Mouse (Mus musculus) gastrocnemius, postnatal 14 days (tissue): ENCODE results near the gene 4921501E09Rik. TPM values are rescaled to one million over a fixed set of nuclear protein-coding genes. Genes with fewer than 3 reads are reported as not detected.
"Not testable (repeated sequence)": the region's sequence is repeated elsewhere in the genome, so short reads cannot be mapped to it uniquely, and the experiment has no call there.

Source experiments
- DNase-seq: peaks from one replicate; pipeline ENCODE4 v3.0.0; 2021; ENCODE audit warnings: mixed read lengths
- intact Hi-C: fragments of 180-260 bp; cut with DNase I; formaldehyde crosslinking; loops from one replicate; pipeline ENCODE4 v1.15.1; 2025; ENCODE audit warnings: low total_unique reads
- long read RNA-seq, 2 experiments: library from polyadenylated mRNA; stranded (forward); transcript quantifications; one replicate each; pipeline ENCODE4 v2.0.0; 2021
- total RNA-seq, 2 experiments: library from RNA; stranded (reverse); gene quantifications; 2 replicates each; pipeline ENCODE4 v1.2.3; 2021

4921501E09Rik gene
- total RNA-seq: not detected
- long read RNA-seq, experiment 1: 0 reads
- long read RNA-seq, experiment 2: 0 reads

DNA sequence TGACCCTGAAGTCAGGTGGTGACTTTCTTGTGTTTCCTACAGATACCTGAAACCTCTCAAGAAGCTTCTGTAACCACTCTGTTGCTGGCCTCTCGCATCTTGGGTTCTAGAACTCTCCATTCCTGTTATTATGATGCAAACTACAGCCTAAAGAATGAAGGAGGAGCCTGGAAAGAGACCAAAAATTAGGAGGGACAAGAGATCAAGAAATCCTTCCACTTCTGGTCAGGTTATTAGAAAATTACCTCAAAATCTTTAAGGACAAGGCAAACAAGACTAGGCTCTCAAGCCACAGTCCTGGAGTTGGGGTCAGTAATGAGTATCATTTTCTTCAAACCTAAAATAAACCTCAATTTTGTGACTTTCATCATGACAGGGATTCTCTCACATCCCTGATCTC, at the start of gene 4921501E09Rik:
TSS of gene 4921501E09Rik (minus strand) at position 101 of the 400 bp plus-strand sequence.
- DNase-seq: no peak
- intact Hi-C loops: no loop called here

DNA sequence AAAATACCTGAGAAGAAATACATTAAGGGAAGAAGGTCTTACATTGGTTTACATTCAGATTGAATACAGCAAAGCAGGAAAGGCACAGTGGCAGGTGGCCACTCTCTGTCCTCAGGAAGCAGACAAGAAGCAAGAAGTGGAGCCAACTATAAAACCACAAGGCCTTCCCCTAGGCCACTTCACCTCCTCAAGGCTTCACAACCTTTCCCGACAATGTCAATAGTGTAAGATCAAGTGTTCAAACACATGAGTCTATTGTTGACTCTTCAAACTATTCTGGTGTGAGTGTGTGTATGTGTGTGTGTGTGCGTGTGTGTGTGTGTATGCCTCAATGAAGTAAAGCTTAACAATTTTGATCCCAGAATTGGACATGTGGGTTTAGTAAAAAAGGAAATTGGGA, 29.5 kb upstream of the 4921501E09Rik start:
- DNase-seq: no peak
- intact Hi-C loops: no loop called here

DNA sequence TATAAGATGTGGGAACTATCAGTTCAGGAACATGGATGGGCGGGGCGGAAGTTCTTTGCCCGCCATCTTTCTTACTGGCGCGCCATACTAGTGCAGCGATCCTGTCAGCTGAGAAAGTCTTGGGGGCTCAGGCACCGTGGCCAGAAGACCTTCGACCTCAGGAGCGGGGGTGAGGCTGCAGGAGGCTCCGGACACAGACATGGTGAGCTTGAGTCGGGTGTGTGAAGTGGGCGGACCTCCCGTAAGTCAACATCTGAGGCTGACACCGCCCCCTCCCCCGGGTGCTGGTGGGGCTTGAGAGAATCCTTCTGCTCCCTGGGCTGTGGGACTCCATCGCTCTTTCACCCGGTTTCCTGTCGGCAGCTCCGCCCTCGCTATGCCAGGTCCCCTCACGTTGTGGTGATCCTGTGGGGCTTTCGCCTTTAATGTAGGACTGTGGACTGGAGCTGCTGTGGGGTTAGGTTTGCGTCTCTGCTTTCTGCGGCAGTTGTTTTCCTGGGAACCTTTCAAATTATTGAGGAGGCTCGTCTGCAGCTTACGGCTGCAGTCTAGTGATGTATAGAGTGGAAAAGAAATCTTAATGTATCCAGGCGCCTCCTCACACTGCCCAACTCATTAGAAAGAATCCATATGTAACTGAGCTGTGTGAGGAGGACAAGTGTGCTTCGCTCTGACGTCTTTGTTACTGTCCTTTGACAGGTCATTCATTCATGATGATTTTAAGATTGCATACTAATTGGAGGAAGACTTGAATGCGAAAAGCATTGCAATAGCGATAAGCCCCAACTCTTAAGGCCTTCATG, 24.7 kb upstream of the 4921501E09Rik start:
- intact Hi-C loops: no loop called here
- DNase-seq: peak; percentile 71

DNA sequence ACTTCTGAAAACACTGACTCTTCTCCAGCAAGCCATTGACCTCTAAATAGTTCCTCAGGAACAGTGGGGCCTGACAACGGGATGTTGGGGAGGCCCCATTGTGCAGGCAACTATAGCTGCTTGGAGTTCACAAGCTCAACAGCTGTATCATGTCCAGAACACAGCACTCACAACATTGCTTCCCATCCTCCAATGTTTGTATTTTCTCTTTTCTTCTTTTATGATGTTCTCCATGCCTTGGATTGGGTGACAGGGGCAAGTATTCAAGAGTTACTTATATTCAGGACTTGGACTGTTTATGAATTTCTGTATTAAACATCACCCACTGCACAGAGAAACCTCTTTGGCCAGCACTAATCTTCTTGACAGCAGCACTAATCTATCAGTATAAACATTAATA, 23.8 kb upstream of the 4921501E09Rik start:
- DNase-seq: no peak
- intact Hi-C loops: no loop called here

DNA sequence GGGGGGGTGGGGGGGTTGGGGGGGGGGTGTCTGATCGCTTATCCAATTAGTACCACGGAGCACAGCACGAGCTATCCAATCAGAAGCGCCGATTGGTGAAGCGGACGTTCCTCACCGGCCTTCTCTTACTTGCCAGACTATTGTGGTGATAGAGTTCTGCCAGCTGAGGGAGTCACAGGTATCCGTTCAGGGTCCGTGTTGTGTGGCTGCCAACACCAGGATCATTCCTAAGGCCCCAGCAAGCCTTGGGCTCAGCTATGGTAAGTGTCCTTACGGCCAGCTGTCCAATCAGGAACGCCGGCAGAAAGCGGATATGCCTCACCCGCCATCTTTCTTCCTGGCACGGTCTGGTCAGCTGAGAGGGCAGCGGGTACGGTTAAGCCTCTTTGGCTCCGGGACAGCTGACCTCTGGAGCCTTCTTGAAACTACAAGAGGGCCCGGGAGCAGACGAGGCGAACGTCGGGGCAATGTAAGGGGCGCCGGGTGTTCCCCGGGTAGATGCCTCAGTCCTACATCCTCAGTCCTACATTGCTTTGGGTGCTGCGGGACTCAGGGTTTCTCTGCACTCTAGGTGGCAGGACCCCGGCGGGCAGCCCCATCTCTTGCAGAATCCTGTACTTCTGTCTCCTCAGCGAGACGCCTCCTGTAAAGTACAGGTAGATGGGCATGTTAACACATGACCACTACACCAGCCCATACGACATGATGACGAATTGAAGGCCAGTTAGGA, 21.5 kb upstream of the 4921501E09Rik start, which contains the start of gene Zfp563:
TSS of gene Zfp563 (plus strand) at position 91 of the 730 bp plus-strand sequence.
- intact Hi-C loops: no loop called here

DNA sequence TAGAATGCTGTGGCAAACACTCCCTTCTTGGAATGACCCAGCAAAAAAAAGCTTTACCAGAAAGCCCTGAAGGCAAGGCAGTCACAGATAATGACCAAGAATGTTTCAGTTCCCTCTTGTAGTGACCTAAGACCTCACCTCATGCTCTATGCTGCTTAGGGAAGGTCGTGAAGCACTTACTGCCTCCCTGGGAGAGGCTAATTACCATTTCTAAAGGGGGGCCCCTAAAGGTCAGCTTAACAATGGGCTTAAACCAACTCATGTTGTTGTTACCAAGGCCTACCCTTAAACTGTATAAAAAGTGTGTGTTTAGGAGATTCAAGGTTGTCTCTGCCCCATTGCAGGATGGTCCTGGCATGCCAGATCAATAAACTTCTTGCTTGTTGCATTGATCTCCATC, 4.9 kb downstream of the 4921501E09Rik start:
- intact Hi-C loops: no loop called here
- no peak for DNase-seq

More for the DNA sequence above, 21.5 kb upstream of the 4921501E09Rik start, which contains the start of gene Zfp563:
- peak; percentile 95 for DNase-seq

DNA sequence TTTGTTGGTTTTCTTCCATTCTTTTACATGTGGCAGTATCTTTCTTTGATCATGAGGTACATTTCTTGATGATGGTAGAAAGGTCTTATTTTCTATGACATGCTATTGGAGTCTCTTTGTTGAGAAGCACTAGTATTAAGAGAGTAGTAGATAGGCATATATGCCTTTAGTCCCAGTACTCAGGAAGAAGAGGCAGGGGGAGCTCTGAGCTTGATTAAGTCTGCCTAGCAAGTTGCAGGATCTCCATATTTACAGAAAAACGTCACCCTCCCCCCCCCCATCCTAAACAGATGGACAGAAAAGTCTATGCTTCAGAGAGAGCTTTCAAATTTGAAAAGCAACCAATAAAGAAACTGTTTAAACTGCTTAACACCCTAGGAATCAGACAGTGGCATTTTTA, 9.1 kb downstream of the 4921501E09Rik start:
- intact Hi-C loops: no loop called here
- DNase-seq: no peak

DNA sequence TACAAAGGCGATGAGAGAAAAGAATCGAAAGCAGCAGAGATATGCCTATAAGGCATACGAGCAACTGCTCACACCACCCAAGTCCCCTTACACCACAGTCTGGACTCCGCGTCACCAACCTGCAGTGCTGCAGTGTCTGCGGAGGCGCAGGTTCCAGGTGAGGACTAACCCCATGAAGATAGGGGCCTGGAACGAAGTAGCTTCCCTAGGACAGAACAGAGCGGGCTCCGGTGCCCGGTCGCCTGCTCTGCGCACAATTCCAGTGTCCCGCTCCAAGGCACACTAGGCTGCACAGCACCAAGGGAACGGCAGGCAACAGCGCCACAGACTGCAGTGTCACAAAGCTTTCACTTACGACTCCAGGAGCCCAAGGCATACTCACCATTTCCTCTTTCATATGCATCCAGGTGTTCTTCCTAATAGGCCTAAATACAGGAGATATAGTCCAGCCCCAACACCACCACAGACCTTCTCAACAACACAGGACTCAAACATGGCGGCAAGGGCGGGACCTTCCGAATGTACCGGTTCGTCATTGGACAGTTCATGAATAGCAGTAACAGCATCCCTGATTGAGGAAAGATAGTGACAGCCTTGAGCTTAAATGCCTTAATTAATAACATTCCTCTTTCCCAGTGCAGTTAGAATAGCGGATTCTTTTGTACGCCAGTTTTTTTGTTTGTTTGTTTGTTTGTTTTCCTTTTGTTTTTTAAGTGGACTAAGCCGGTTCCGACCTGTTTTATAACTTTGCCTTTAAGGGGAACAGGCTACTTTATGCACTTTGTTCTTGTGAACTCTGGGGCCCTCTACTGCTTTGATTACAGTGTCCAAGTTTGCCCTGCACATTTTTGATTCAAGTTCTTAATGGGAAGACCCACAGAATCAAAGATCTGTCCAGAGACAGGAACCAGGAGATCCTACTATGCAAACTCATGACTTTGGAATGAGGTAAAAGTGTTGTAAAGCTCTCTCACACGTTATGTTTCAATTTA, 34.7 kb downstream of the 4921501E09Rik start, which contains the start of gene Zfp763:
TSS of gene Zfp763 (minus strand) at position 503 of the 992 bp plus-strand sequence.
- DNase-seq: peak; percentile 71
- intact Hi-C loops: no loop called here

DNA sequence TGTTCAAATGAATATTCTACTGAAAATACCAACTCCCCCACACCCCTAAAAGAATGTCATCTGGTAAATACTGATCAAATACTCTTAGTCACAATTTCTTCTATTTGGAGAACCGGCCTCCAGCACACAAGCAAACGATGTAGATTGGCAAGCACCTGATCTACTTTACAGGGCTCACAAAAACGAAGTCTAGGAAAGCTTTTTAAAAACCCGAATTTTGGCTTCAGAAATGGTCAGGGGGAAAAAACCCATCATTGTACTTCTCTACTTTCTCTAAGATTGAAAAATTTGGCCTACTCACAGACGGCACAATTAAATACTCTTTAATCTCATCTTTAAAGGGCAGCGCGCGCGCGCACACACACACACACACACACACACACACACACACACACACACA, 35.5 kb downstream of the 4921501E09Rik start:
- no peak for DNase-seq
- intact Hi-C loops: no loop called here

DNA sequence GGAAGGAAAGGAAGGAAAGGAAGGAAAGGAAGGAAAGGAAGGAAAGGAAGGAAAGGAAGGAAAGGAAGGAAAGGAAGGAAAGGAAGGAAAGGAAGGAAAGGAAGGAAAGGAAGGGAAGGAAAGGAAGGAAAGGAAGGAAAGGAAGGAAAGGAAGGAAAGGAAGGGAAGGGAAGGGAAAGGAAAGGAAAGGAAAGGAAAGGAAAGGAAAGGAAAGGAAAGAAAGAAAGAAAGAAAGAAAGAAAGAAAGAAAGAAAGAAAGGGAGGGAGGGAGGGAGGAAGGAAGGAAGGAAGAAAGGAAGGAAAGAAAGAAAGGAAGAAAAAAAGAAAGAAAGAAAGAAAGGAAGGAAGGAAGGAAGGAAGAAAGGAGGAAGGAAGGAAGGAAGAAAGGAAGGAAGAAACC, 47.4 kb downstream of the 4921501E09Rik start:
- DNase-seq, intact Hi-C loops: not testable (repeated sequence)

Other genes starting within 250 kb of the 4921501E09Rik start
- 1 to 10 TPM; 6.3 to 7.7 TPM for gene Zfp799, start 237.8 kb downstream of the 4921501E09Rik start, total RNA-seq
- 1 to 10 TPM; 6.2 TPM for gene Zfp870, start 176.4 kb downstream of the 4921501E09Rik start, total RNA-seq
- under 1 TPM in 1 of 2 experiments, not detected in 1; 0.33 TPM for gene Cyp4f14, start 150.7 kb downstream of the 4921501E09Rik start, total RNA-seq
- 1 to 10 TPM; 5.1 to 9.6 TPM for gene Cyp4f13, start 120.7 kb downstream of the 4921501E09Rik start, total RNA-seq
- gene Zfp472, start 102.2 kb downstream of the 4921501E09Rik start, total RNA-seq: 1 to 10 TPM; 1.9 TPM
- gene Zfp952, start 74.9 kb downstream of the 4921501E09Rik start, total RNA-seq: 1 to 10 TPM; 4.9 to 5.8 TPM
- gene Zfp763, start 34.7 kb downstream of the 4921501E09Rik start, total RNA-seq: 1 to 10 TPM; 2.9 to 4.3 TPM
- gene Zfp563, start 21.3 kb upstream of the 4921501E09Rik start, total RNA-seq: 1 to 10 TPM; 3.1 to 4.6 TPM
- gene Morc2b, start 71.6 kb upstream of the 4921501E09Rik start, total RNA-seq: under 1 TPM; 0.14 to 0.29 TPM
- gene Olfr55, start 100.4 kb upstream of the 4921501E09Rik start, total RNA-seq: not detected
- gene Olfr239, start 123.2 kb upstream of the 4921501E09Rik start, total RNA-seq: not detected
- gene Olfr1564, start 153.6 kb upstream of the 4921501E09Rik start, total RNA-seq: under 1 TPM; 0.11 to 0.27 TPM
- 1 to 10 TPM; 4.9 to 5.4 TPM for gene Zfp955a, start 187.1 kb upstream of the 4921501E09Rik start, total RNA-seq
- not detected for gene Olfr63, start 196.6 kb upstream of the 4921501E09Rik start, total RNA-seq
- gene Zfp955b, start 221.5 kb upstream of the 4921501E09Rik start, total RNA-seq: 10 to 100 TPM; 10.9 to 11.9 TPM